ENCODE assay signal across 7 mouse cellular contexts in the genomic region with DNA sequence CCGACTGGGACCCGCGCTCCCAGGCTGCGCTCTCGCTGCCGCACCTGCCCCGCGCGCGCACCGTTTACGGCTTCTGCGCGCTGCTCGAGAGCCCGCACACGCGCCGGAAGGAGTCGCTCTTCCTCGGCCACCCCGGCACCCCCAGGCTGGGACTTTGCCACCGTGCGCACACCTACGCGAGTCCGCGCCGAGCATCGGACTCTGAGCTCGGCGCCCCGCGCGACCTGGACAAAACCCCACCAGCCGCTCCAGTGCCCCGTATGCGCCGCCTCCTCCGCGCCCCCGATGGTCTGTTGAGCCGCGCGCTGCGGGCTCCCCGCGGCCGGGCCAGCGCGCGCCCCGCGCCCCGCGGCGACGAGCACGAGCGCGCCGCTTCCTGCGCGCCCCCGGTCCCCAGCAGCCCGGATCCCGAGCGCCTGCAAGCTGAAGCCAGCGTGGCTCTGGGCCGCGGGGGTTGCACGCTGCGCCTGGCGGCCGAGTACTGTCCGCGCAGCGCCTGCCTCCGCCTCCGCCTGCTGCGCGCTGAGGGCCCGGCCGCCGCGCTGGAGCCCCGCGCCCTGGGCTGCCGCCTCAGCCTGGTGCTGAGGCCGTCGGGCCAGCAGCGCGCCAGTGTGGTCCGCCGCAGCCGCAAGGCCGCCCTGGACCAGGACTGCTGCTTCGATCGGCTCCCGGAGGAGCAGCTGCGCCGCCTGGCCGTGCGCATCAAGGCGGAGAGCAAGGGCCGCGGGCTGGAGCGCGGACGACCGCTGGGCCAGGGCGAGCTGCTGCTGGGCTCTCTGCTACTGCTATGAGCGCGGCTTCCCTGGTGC. TPM values are rescaled to one million over a fixed set of nuclear protein-coding genes. Genes with fewer than 3 reads are reported as not detected.
DNase-seq lines count a peak whose midpoint lies in the region; ATAC-seq and TF ChIP-seq lines count a peak whose summit lies in the region.
"Not testable (repeated sequence)": the region's sequence is repeated elsewhere in the genome, so short reads cannot be mapped to it uniquely, and the experiment has no call there.

No protein-coding gene starts in this region.

- DNase-seq in adrenal gland, postnatal 4 days (ENCODE audit: low spot score in 2 of 2) = peak; percentile 14 to 22
- DNase-seq in induced T-regulatory cell, adult 2 months (ENCODE audit: low read depth) = peak; percentile 38
- DNase-seq in left cerebral cortex, adult 8-10 months (ENCODE audit: low spot score in 2 of 2) = peak; percentile 45 to 65
- DNase-seq in lung, postnatal 0 days (ENCODE audit: low spot score) = peak; percentile 44
- peak; percentile 73 for DNase-seq in retina, embryonic 14.5 days (ENCODE audit: low spot score)

- peaks cover 17% of the 10 kb centered on the region for H3K4me1 ChIP-seq in embryonic facial prominence, embryonic 12.5 days
- H3K4me1 ChIP-seq in lung, postnatal 0 days (ENCODE audit: insufficient read depth, low read depth, low read length) = not testable (repeated sequence)

- TF ChIP-seq CTCF in lung, postnatal 0 days (IDR thresholded peaks at IDR 0.05) = peak; percentile 38

- H3K27me3 ChIP-seq in embryonic facial prominence, embryonic 12.5 days = peaks cover 22% of the 10 kb centered on the region
- peaks cover 14% of the 10 kb centered on the region; the same call in 1 of the 2 replicates for H3K27me3 ChIP-seq in lung, postnatal 0 days (replicated peaks; ENCODE audit: insufficient read depth, low read length)

- not testable (repeated sequence) for H3K27ac ChIP-seq in embryonic facial prominence, embryonic 12.5 days
- 0 out of 2 replicates have a peak overlapping the region, but pooled peaks have one; percentile 43 for H3K27ac ChIP-seq in lung, postnatal 0 days (ENCODE audit: low read length)

- peak overlapping the region; percentile 62 for H3K4me3 ChIP-seq in embryonic facial prominence, embryonic 12.5 days
- peak overlapping the region; percentile 57 for H3K4me3 ChIP-seq in lung, postnatal 0 days (ENCODE audit: low read depth, low read length)

- H3K4me2 ChIP-seq in embryonic facial prominence, embryonic 12.5 days (replicated peaks) = peak overlapping the region; percentile 94
- H3K4me2 ChIP-seq in lung, postnatal 0 days (replicated peaks; ENCODE audit: low read depth, low read length) = peak overlapping the region; percentile 89

- H3K9me3 ChIP-seq in embryonic facial prominence, embryonic 12.5 days; lung, postnatal 0 days (ENCODE audit: low read length): not testable (repeated sequence)

- WGBS in embryonic facial prominence, embryonic 12.5 days = 2% methylated on average over 93 of the region's 114 CpGs
- WGBS in lung, postnatal 0 days = under 1% methylated on average over 68 of the region's 114 CpGs

- not testable (repeated sequence) for TF ChIP-seq EP300 in lung, postnatal 0 days (IDR thresholded peaks at IDR 0.05)

- peak overlapping the region; percentile 61 for H3K9ac ChIP-seq in embryonic facial prominence, embryonic 12.5 days
- not testable (repeated sequence) for H3K9ac ChIP-seq in lung, postnatal 0 days (replicated peaks; ENCODE audit: low read depth)

- ATAC-seq in embryonic facial prominence, embryonic 12.5 days (ENCODE audit: insufficient number of reproducible peaks, insufficient read depth, low FRiP score, low TSS enrichment) = peak; percentile 87
- peak; percentile 53 for ATAC-seq in granulocyte monocyte progenitor cell, adult 5-6 weeks (replicated peaks; ENCODE audit: poor library complexity, severe bottlenecking)
- peak; percentile 79 for ATAC-seq in lung, postnatal 0 days

- not testable (repeated sequence) for H3K36me3 ChIP-seq in embryonic facial prominence, embryonic 12.5 days; lung, postnatal 0 days (ENCODE audit: insufficient read depth, low read length)

RNA-seq across cellular contexts. Expression of gene C2cd4b, which starts 0.9 kb away (rescaled TPM):
- 1 to 10 TPM; 3.2 to 5.9 TPM for total RNA-seq in adrenal gland, postnatal 4 days (2021)
- 0.29 and 0.35 TPM in 2 replicates for polyA plus RNA-seq in embryonic facial prominence, embryonic 12.5 days (2016; fragmentation: Nextera tagmentation; extraction: Ambion mirVana)
- total RNA-seq in granulocyte monocyte progenitor cell, adult 5-6 weeks (2014; fragmentation: Nextera tagmentation) = not detected in 2 replicates
- total RNA-seq in granulocyte monocyte progenitor cell, adult 5-6 weeks (2017) = not detected in 2 replicates
- total RNA-seq in left cerebral cortex, adult 8-10 months (2022) = 1 to 10 TPM; 1.2 to 1.7 (median 1.4) TPM
- polyA plus RNA-seq in lung, postnatal 0 days (2015; fragmentation: Nextera tagmentation; extraction: Ambion mirVana) = 7.7 and 8.8 TPM in 2 replicates

Comparison
In these comparisons a context has a peak if more than half of its experiments do, and no peak if none do; other contexts are left out.
1. DNase-seq: peak in every context shown above with its lines; median percentile 73 in retina, embryonic 14.5 days; 55 in left cerebral cortex, adult 8-10 months; 44 in lung, postnatal 0 days; 38 in induced T-regulatory cell, adult 2 months; 18 in adrenal gland, postnatal 4 days.